Mouse (Mus musculus) mesoderm, embryonic 11.5 days (tissue): ENCODE results near the gene Sox30.

Source experiments
- DNase-seq: peaks from one replicate; pipeline ENCODE4 v3.0.0-alpha.2; 2012; ENCODE audit warnings: low read depth, low spot score

Gene Sox30

GRCm38 (mm10) chr11:46055896-46056769 is 76.0 kb downstream of the Sox30 start, which contains the start of gene Adam19:
Gene Adam19 (plus strand): TSS chr11:46055992.
- peak; percentile 88 for DNase-seq

- no peak for DNase-seq
Observed at GRCm38 (mm10) chr11:46056770-46057411, 76.8 kb downstream of the Sox30 start.

GRCm38 (mm10) chr11:46058011-46058410 is 77.9 kb downstream of the Sox30 start:
- no peak for DNase-seq

- DNase-seq = no peak
Observed at GRCm38 (mm10) chr11:46058916-46059315, 78.8 kb downstream of the Sox30 start.

GRCm38 (mm10) chr11:46059887-46060650 is 80.0 kb downstream of the Sox30 start:
- no peak for DNase-seq

- no peak for DNase-seq
Observed at GRCm38 (mm10) chr11:46060651-46061020, 80.5 kb downstream of the Sox30 start.

- no peak for DNase-seq
Observed at GRCm38 (mm10) chr11:46061776-46062445, 81.8 kb downstream of the Sox30 start.

GRCm38 (mm10) chr11:46062569-46062968 is 82.5 kb downstream of the Sox30 start:
- DNase-seq = no peak

- no peak for DNase-seq
Observed at GRCm38 (mm10) chr11:46062993-46063731, 83.1 kb downstream of the Sox30 start.

GRCm38 (mm10) chr11:46064767-46065166 is 84.7 kb downstream of the Sox30 start:
- no peak for DNase-seq

GRCm38 (mm10) chr11:46065201-46066011 is 85.3 kb downstream of the Sox30 start:
- no peak for DNase-seq
